Mouse (Mus musculus): ENCODE data around the gene Emc1. TPM values are rescaled to one million over a fixed set of nuclear protein-coding genes. Genes with fewer than 3 reads are reported as not detected.

Gene Emc1
- polyA plus RNA-seq, 1 experiment, result 77.1 TPM

DNA sequence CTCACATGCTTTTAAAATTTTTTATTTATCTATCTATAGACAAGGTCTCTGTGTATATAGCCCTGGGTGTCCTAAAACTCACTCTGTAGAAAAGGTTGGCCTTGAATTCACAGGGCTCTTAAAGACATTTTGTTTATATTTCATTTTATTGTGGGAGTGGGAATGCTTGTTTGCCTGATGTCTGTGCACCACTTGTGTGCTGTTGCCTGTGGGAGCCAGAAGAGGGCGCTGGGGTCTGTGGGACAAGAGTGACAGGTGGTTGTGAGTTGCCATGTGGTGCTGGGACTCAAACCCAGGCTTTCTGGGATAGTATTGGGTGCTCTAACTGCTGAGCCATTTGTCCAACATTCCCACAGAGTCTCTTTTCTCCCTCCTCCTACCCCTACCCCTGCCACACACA is 65.5 kb downstream of the Emc1 start:
- 74% methylated on average over 1 of the region's 1 CpGs for WGBS
- H3K27ac ChIP-seq (ENCODE audit: insufficient read depth, low read length), result no peak overlapping the region

GRCm38 (mm10) chr4:139421621-139422020 is 69.2 kb downstream of the Emc1 start:
- Histone ChIP-seq H3K4me1 (ENCODE audit: control insufficient read depth, insufficient read depth, low read length) (no peaks in the 10 kb centered on the region), H3K27me3 (ENCODE audit: control insufficient read depth, insufficient read depth, low read length) (no peaks in the 10 kb centered on the region), H3K27ac (ENCODE audit: insufficient read depth, low read length) (no peak overlapping the region), H3K4me3 (replicated peaks; ENCODE audit: insufficient read depth, low read depth, low read length) (no peak overlapping the region)
- no peak for DNase-seq
- TF ChIP-seq POLR2A (IDR thresholded peaks at IDR 0.05; ENCODE audit: borderline replicate concordance, insufficient read depth, low read length), result no peak
- TF ChIP-seq CTCF (IDR thresholded peaks at IDR 0.05; ENCODE audit: borderline replicate concordance, insufficient read depth, low read depth, low read length), result no peak
- 92% methylated on average over 7 of the region's 7 CpGs for WGBS

More for the DNA sequence above, 65.5 kb downstream of the Emc1 start:
- H3K4me3 ChIP-seq (replicated peaks; ENCODE audit: insufficient read depth, low read depth, low read length), result no peak overlapping the region
- TF ChIP-seq CTCF (IDR thresholded peaks at IDR 0.05; ENCODE audit: borderline replicate concordance, insufficient read depth, low read depth, low read length), result 0 out of 2 replicates have a peak, but pooled peaks have one; percentile 20
- no peak for TF ChIP-seq POLR2A (IDR thresholded peaks at IDR 0.05; ENCODE audit: borderline replicate concordance, insufficient read depth, low read length)
- no peaks in the 10 kb centered on the region for H3K4me1 ChIP-seq (ENCODE audit: control insufficient read depth, insufficient read depth, low read length)
- DNase-seq, result no peak
- no peaks in the 10 kb centered on the region for H3K27me3 ChIP-seq (ENCODE audit: control insufficient read depth, insufficient read depth, low read length)

DNA sequence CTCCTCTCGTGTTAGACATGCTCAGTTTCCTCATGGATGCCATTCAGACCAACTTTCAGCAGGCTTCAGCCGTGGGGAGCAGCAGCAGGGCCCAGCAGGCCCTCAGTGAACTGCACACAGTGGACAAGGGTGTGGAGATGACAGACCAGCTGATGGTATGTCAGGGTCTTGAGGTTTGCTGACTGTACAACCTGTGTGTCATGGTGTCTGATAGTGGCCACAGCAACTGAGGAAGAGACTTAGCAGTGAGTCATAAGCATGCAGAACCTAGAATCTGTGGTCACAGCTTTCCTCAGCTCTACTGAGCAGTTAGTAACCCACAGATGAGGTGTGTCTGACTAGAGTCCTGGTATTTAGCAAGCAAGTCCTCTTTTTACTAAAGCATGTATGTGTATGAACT is 70.0 kb downstream of the Emc1 start:
- no peak for TF ChIP-seq CTCF (IDR thresholded peaks at IDR 0.05; ENCODE audit: borderline replicate concordance, insufficient read depth, low read depth, low read length)
- no peak for TF ChIP-seq POLR2A (IDR thresholded peaks at IDR 0.05; ENCODE audit: borderline replicate concordance, insufficient read depth, low read length)
- Histone ChIP-seq H3K4me3 (replicated peaks; ENCODE audit: insufficient read depth, low read depth, low read length) (no peak overlapping the region), H3K27me3 (ENCODE audit: control insufficient read depth, insufficient read depth, low read length) (no peaks in the 10 kb centered on the region), H3K27ac (ENCODE audit: insufficient read depth, low read length) (no peak overlapping the region), H3K4me1 (ENCODE audit: control insufficient read depth, insufficient read depth, low read length) (no peaks in the 10 kb centered on the region)
- DNase-seq, result no peak
- WGBS, result 84% methylated on average over 2 of the region's 2 CpGs

- no peak for TF ChIP-seq CTCF (IDR thresholded peaks at IDR 0.05; ENCODE audit: borderline replicate concordance, insufficient read depth, low read depth, low read length)
- TF ChIP-seq POLR2A (IDR thresholded peaks at IDR 0.05; ENCODE audit: borderline replicate concordance, insufficient read depth, low read length), result no peak
- no peaks in the 10 kb centered on the region; the same call in 1 of the 2 replicates for H3K4me1 ChIP-seq (ENCODE audit: control insufficient read depth, insufficient read depth, low read length)
- no peak overlapping the region for H3K27ac ChIP-seq (ENCODE audit: insufficient read depth, low read length)
- WGBS, result 80% methylated on average over 2 of the region's 2 CpGs
- H3K27me3 ChIP-seq (ENCODE audit: control insufficient read depth, insufficient read depth, low read length), result no peaks in the 10 kb centered on the region
- H3K4me3 ChIP-seq (replicated peaks; ENCODE audit: insufficient read depth, low read depth, low read length), result no peak overlapping the region
- DNase-seq, result no peak
Observed at GRCm38 (mm10) chr4:139423270-139423669, 70.9 kb downstream of the Emc1 start.

Other genes with a start within 250 kb of the Emc1 start
- 212 and 218 TPM in 2 replicates for gene Minos1, start 221.5 kb upstream of the Emc1 start, polyA plus RNA-seq (2012; rRNA removed)
- gene Capzb, start 159.7 kb upstream of the Emc1 start, polyA plus RNA-seq (2012; rRNA removed), result 199 and 220 TPM in 2 replicates
- 42.3 and 44.4 TPM in 2 replicates for gene Pqlc2, start 41.9 kb upstream of the Emc1 start, polyA plus RNA-seq (2012; rRNA removed)
- gene Akr7a5, start 41.8 kb upstream of the Emc1 start, polyA plus RNA-seq (2012; rRNA removed), result 22.3 and 25.3 TPM in 2 replicates
- gene Mrto4, start within 50 bp of the Emc1 start, polyA plus RNA-seq (2012; rRNA removed), result 50.2 and 56.4 TPM in 2 replicates
- gene Ubr4, start within 50 bp of the Emc1 start, polyA plus RNA-seq (2012; rRNA removed), result 256 TPM in 2 replicates
- 19.1 and 20.3 TPM in 2 replicates for gene Iffo2, start 178.0 kb downstream of the Emc1 start, polyA plus RNA-seq (2012; rRNA removed)

Data from cerebellum, adult 2 months (tissue).